Comparison of ENCODE assay signal across 7 mouse cellular contexts in genomic region chr2:33580697-33581448, GRCm38 (mm10). TPM values are rescaled to one million over a fixed set of nuclear protein-coding genes. Genes with fewer than 3 reads are reported as not detected.
A peak's percentile ranks its signal among the peaks of the same experiment; 100 is the strongest.
DNase-seq lines count a peak whose midpoint lies in the region; ATAC-seq and TF ChIP-seq lines count a peak whose summit lies in the region.

No protein-coding gene starts in this region.

- WGBS in lung, embryonic 14.5 days: 1% methylated on average over 34 of the region's 34 CpGs
- under 1% methylated on average over 34 of the region's 34 CpGs for WGBS in forebrain, embryonic 11.5 days
- under 1% methylated on average over 34 of the region's 34 CpGs for WGBS in neural tube, embryonic 15.5 days

- intact Hi-C loops in left cerebral cortex, postnatal 14 days (cut with DNase I): no loop called here

- H3K36me3 ChIP-seq in lung, embryonic 14.5 days (ENCODE audit: insufficient read depth): no peaks in the 10 kb centered on the region
- no peaks in the 10 kb centered on the region for H3K36me3 ChIP-seq in forebrain, embryonic 11.5 days (ENCODE audit: control insufficient read depth, insufficient read depth, low read length)
- no peaks in the 10 kb centered on the region for H3K36me3 ChIP-seq in neural tube, embryonic 15.5 days

- peak; percentile 40 for DNase-seq in lung, embryonic 14.5 days
- no peak for DNase-seq in lung, postnatal 36 days
- DNase-seq in forebrain, embryonic 11.5 days (ENCODE audit: low spot score): peak; percentile 83
- DNase-seq in left cerebral cortex, postnatal 14 days (ENCODE audit: low spot score in 2 of 2): peak; percentile 38 to 54
- no peak for DNase-seq in cerebellum, adult 8-10 months
- DNase-seq in thymus, postnatal 4 days: no peak

- H3K9me3 ChIP-seq in lung, embryonic 14.5 days (ENCODE audit: low read depth, low read length): no peaks in the 10 kb centered on the region
- no peaks in the 10 kb centered on the region for H3K9me3 ChIP-seq in forebrain, embryonic 11.5 days (ENCODE audit: control insufficient read depth, low read length)
- no peaks in the 10 kb centered on the region for H3K9me3 ChIP-seq in neural tube, embryonic 15.5 days (replicated peaks)

- H3K4me1 ChIP-seq in lung, embryonic 14.5 days (ENCODE audit: insufficient read depth): peaks cover 17% of the 10 kb centered on the region
- peaks cover 45% of the 10 kb centered on the region for H3K4me1 ChIP-seq in forebrain, embryonic 11.5 days (replicated peaks; ENCODE audit: control insufficient read depth, insufficient read depth, low read length)
- H3K4me1 ChIP-seq in neural tube, embryonic 15.5 days: peaks cover 68% of the 10 kb centered on the region

- no peak for ATAC-seq in lung, embryonic 14.5 days (ENCODE audit: insufficient read depth)
- ATAC-seq in forebrain, embryonic 11.5 days (replicated peaks; ENCODE audit: low FRiP score): peak; percentile 44
- peak; percentile 51 for ATAC-seq in neural tube, embryonic 15.5 days (ENCODE audit: low FRiP score)

- H3K9ac ChIP-seq in lung, embryonic 14.5 days: no peak overlapping the region
- H3K9ac ChIP-seq in forebrain, embryonic 11.5 days (ENCODE audit: low read length): no peak overlapping the region
- peak overlapping the region; percentile 1; the same call in 1 of the 2 replicates for H3K9ac ChIP-seq in neural tube, embryonic 15.5 days (replicated peaks)

- H3K27ac ChIP-seq in lung, embryonic 14.5 days (ENCODE audit: low read depth): no peak overlapping the region
- H3K27ac ChIP-seq in forebrain, embryonic 11.5 days (ENCODE audit: low read depth, low read length): no peak overlapping the region
- peak overlapping the region; percentile 85 for H3K27ac ChIP-seq in neural tube, embryonic 15.5 days (replicated peaks)

- peak overlapping the region; percentile 56 for H3K4me2 ChIP-seq in lung, embryonic 14.5 days
- H3K4me2 ChIP-seq in forebrain, embryonic 11.5 days (ENCODE audit: low read depth, low read length, severe bottlenecking): peak overlapping the region; percentile 32
- peak overlapping the region; percentile 57 for H3K4me2 ChIP-seq in neural tube, embryonic 15.5 days

- H3K27me3 ChIP-seq in lung, embryonic 14.5 days (ENCODE audit: insufficient read depth, low read length): peaks cover 54% of the 10 kb centered on the region
- H3K27me3 ChIP-seq in forebrain, embryonic 11.5 days (ENCODE audit: control insufficient read depth, insufficient read depth, low read length): peaks cover 93% of the 10 kb centered on the region
- H3K27me3 ChIP-seq in neural tube, embryonic 15.5 days (replicated peaks): peaks cover 82% of the 10 kb centered on the region

- peak overlapping the region; percentile 22 for H3K4me3 ChIP-seq in lung, embryonic 14.5 days (ENCODE audit: low read depth, low read length)
- H3K4me3 ChIP-seq in forebrain, embryonic 11.5 days (ENCODE audit: low read depth, low read length): peak overlapping the region; percentile 7; the same call in 1 of the 2 replicates
- peak overlapping the region; percentile 26 for H3K4me3 ChIP-seq in neural tube, embryonic 15.5 days (replicated peaks)

- TF ChIP-seq CTCF in lung, embryonic 14.5 days (IDR thresholded peaks at IDR 0.05; ENCODE audit: low read depth): no peak

RNA-seq across cellular contexts. Expression of gene Lmx1b, which starts 59.4 kb away (rescaled TPM):
- polyA plus RNA-seq in lung, embryonic 14.5 days (2014; fragmentation: Nextera tagmentation; extraction: Ambion mirVana): 0.09 TPM in 1 of 2 replicates, not detected in the other
- 1.0 and 1.6 TPM in 2 replicates for polyA plus RNA-seq in forebrain, embryonic 11.5 days (2014; fragmentation: Nextera tagmentation; extraction: Ambion mirVana)
- under 1 TPM; 0.42 to 0.59 TPM for total RNA-seq in left cerebral cortex, postnatal 14 days (2021)
- 7.9 and 8.5 TPM in 2 replicates for polyA plus RNA-seq in neural tube, embryonic 15.5 days (2015; fragmentation: Nextera tagmentation; extraction: Ambion mirVana)

Comparison
In these comparisons a context has a peak if more than half of its experiments do, and no peak if none do; other contexts are left out.
1. DNase-seq: peak in lung, embryonic 14.5 days (single experiment), forebrain, embryonic 11.5 days (single experiment) and left cerebral cortex, postnatal 14 days (2 of 2); none in lung, postnatal 36 days (single experiment), cerebellum, adult 8-10 months (single experiment) and thymus, postnatal 4 days (single experiment).
2. Peak in every context shown above with its lines, with median percentiles within 50 percentile points of each other: H3K4me2 ChIP-seq and H3K4me3 ChIP-seq.